Mouse (Mus musculus) spleen, adult 2 months (tissue): Measurements from ENCODE around the gene Chac2. TPM values are rescaled to one million over a fixed set of nuclear protein-coding genes. Genes with fewer than 3 reads are reported as not detected.
A peak's percentile ranks its signal among the peaks of the same experiment; 100 is the strongest.
"Not testable (repeated sequence)": the region's sequence is repeated elsewhere in the genome, so short reads cannot be mapped to it uniquely, and the experiment has no call there.

ENCODE experiments used
- DNase-seq, 2 experiments: peaks; one replicate each; pipeline versions ENCODE4 v3.0.0 to v3.0.0-alpha.2; 2012 to 2021; ENCODE audit warnings: low spot score in 2 of 2, low read depth in 1 of 2
- H3K27ac ChIP-seq: fragments of 200-500 bp; 2 replicates; pipeline ENCODE4 v1.5.1; 2012; ENCODE audit warnings: low read length, inconsistent platforms; ENCODE audit not compliant: insufficient read depth
- H3K27me3 ChIP-seq: fragments of 200-500 bp; 2 replicates; pipeline ENCODE4 v1.6.1; 2012; ENCODE audit warnings: mild to moderate bottlenecking, moderate library complexity, low read length, inconsistent platforms; ENCODE audit not compliant: control insufficient read depth, insufficient read depth
- H3K36me3 ChIP-seq: fragments of 200-500 bp; 2 replicates; pipeline ENCODE4 v1.6.1; 2012; ENCODE audit warnings: mild to moderate bottlenecking, low read length, inconsistent platforms; ENCODE audit not compliant: control insufficient read depth, insufficient read depth
- H3K4me1 ChIP-seq: fragments of 200-500 bp; 2 replicates; pipeline ENCODE4 v1.6.1; 2011; ENCODE audit warnings: inconsistent platforms; ENCODE audit not compliant: control insufficient read depth, insufficient read depth, insufficient read length
- H3K4me3 ChIP-seq: fragments of 200-500 bp; 2 replicates; pipeline ENCODE4 v1.5.1; 2011; ENCODE audit warnings: mild to moderate bottlenecking, inconsistent platforms; ENCODE audit not compliant: insufficient read depth, insufficient read length; ENCODE audit errors: extremely low read depth
- CTCF ChIP-seq: fragments of 200-500 bp; IDR thresholded peaks from 2 replicates; pipeline ENCODE4 v1.5.1; 2011; ENCODE audit warnings: mild to moderate bottlenecking, inconsistent platforms; ENCODE audit not compliant: insufficient read depth, insufficient read length, insufficient replicate concordance; ENCODE audit errors: extremely low read depth
- POLR2A ChIP-seq: fragments of 200-500 bp; IDR thresholded peaks from 2 replicates; pipeline ENCODE4 v1.6.1; 2011; ENCODE audit warnings: low read depth, low read length, inconsistent platforms
- WGBS: fragments of 180-500 bp; shearing (Covaris S2); methylation state at CpG from one replicate; pipeline ENCODE4 v1.1.7; 2018; 5-methylcytosine and 5-hydroxymethylcytosine counted together
- polyA plus RNA-seq: library from polyadenylated mRNA; depleted of rRNA; stranded (reverse); fragments of >200 nt; gene quantifications from 2 replicates; pipeline ENCODE4 v1.2.3, GENCODE M21; 2012; rRNA removed

The Chac2 gene
- 2.6 and 2.7 TPM in 2 replicates for polyA plus RNA-seq

GRCm38 (mm10) chr11:30985877-30986624, at the start of gene Chac2:
TSS of gene Chac2 (minus strand) at chr11:30986350.
- no peaks in the 10 kb centered on the region for H3K27me3 ChIP-seq
- peaks cover 3% of the 10 kb centered on the region; the same call in 1 of the 2 replicates for H3K4me1 ChIP-seq
- no peaks in the 10 kb centered on the region for H3K36me3 ChIP-seq
- H3K27ac ChIP-seq = peak within 1 kb of the TSS; percentile 45; the same call in 1 of the 2 replicates
- TF ChIP-seq POLR2A = peak; percentile 17; the same call in 1 of the 2 replicates
- TF ChIP-seq CTCF = no peak
- DNase-seq = peak; percentile 65 to 75
- WGBS = 2% methylated on average over 22 of the region's 22 CpGs
- peak within 1 kb of the TSS; percentile 64 for H3K4me3 ChIP-seq

DNA sequence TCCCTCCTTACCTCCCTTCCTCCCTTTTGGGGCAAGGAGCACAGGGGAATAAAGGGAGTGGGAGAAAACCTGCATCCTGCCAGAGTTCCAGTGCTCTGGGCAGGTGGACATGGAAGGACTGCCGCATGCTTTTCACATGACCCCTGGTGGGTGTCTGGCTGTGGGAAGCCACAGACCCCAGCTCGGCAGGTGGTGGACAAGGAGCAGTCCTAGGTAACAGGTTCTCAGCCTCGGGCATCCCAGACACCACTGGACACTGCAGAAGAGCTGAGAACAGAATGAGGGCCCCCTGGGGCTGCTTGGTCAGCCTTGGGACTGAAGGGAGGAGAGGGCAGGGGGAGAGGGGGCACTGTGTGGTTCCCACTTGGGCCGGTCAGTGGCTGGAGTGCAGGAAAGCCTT, 48.8 kb upstream of the Chac2 start:
- Histone ChIP-seq H3K4me3 (no peak overlapping the region), H3K4me1 (no peaks in the 10 kb centered on the region), H3K27me3 (no peaks in the 10 kb centered on the region), H3K36me3 (no peaks in the 10 kb centered on the region; the same call in 1 of the 2 replicates), H3K27ac (no peak overlapping the region)
- no peak for DNase-seq
- TF ChIP-seq CTCF = no peak
- no peak for TF ChIP-seq POLR2A
- WGBS = 96% methylated on average over 4 of the region's 4 CpGs

GRCm38 (mm10) chr11:31017466-31017865, 31.3 kb upstream of the Chac2 start:
- 95% methylated on average over 15 of the region's 15 CpGs for WGBS
- not testable (repeated sequence) for H3K4me1 ChIP-seq, H3K27me3 ChIP-seq, H3K4me3 ChIP-seq, DNase-seq, H3K36me3 ChIP-seq, H3K27ac ChIP-seq

DNA sequence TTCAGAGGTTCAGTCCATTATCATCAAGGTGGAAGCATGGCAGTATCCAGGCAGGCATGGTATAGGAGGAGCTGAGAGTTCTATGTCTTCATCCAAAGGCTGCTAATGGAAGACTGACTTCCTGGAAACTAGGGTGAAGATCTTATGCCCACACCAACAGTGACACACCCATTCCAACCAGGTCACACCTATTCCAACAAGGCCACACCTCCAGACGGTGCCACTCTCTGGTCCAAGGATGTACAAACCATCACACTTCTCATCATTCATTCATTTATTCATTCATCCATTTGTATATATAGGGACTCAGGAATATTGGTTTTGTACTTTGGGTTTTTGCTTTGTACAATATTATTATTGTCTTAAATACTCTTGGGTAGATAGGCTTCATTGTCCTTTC, 23.5 kb upstream of the Chac2 start:
- not testable (repeated sequence) for H3K27ac ChIP-seq, H3K4me3 ChIP-seq, H3K36me3 ChIP-seq, DNase-seq, H3K4me1 ChIP-seq, H3K27me3 ChIP-seq
- 97% methylated on average over 1 of the region's 1 CpGs for WGBS

- Histone ChIP-seq H3K36me3 (no peaks in the 10 kb centered on the region), H3K4me3 (no peak overlapping the region), H3K4me1 (peaks cover 3% of the 10 kb centered on the region; the same call in 1 of the 2 replicates), H3K27me3 (no peaks in the 10 kb centered on the region), H3K27ac (no peak overlapping the region)
- no peak for DNase-seq
- TF ChIP-seq POLR2A (no peak), CTCF (no peak)
- 72% methylated on average over 4 of the region's 4 CpGs for WGBS
These were observed 15.2 kb upstream of the Chac2 start for GRCm38 (mm10) chr11:31001169-31001908.

DNA sequence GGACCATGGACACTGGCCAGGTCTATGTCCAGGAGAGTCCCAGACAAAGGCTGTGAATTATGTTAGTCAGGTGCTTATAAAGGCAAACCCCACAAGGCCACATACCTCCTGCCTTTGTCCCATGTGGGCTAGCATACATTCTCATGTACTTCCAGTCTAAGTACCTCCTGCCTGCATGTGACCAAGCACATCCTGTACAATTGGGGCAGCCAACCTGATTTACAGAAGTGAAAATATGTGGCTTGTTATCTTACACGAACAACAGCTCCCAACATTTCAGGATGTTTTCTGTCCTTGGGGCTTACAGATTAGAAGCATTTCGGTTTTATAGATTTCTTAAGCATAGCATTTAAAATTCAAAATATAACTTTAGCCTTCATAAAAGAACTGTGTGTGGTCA, 13.9 kb upstream of the Chac2 start:
- no peak overlapping the region for H3K27ac ChIP-seq
- H3K36me3 ChIP-seq = no peaks in the 10 kb centered on the region
- H3K4me3 ChIP-seq = no peak overlapping the region
- H3K27me3 ChIP-seq = no peaks in the 10 kb centered on the region
- TF ChIP-seq CTCF (no peak), POLR2A (no peak)
- peak in 1 of 2 experiments; percentile 25 for DNase-seq
- H3K4me1 ChIP-seq = peaks cover 3% of the 10 kb centered on the region; the same call in 1 of the 2 replicates
- WGBS = 44% methylated on average over 2 of the region's 2 CpGs

- H3K4me3 ChIP-seq = no peak overlapping the region
- H3K27ac ChIP-seq = no peak overlapping the region
- DNase-seq = no peak
These were observed 12.6 kb upstream of the Chac2 start for GRCm38 (mm10) chr11:30998704-30999103.

More at GRCm38 (mm10) chr11:30998704-30999103, 12.6 kb upstream of the Chac2 start:
- Histone ChIP-seq H3K36me3 (no peaks in the 10 kb centered on the region), H3K27me3 (no peaks in the 10 kb centered on the region), H3K4me1 (peaks cover 3% of the 10 kb centered on the region; the same call in 1 of the 2 replicates)
- 81% methylated on average over 2 of the region's 2 CpGs for WGBS
- TF ChIP-seq CTCF (no peak), POLR2A (no peak)
